Mouse (Mus musculus): ENCODE results near the gene Ccdc59.

Ccdc59 gene

DNA sequence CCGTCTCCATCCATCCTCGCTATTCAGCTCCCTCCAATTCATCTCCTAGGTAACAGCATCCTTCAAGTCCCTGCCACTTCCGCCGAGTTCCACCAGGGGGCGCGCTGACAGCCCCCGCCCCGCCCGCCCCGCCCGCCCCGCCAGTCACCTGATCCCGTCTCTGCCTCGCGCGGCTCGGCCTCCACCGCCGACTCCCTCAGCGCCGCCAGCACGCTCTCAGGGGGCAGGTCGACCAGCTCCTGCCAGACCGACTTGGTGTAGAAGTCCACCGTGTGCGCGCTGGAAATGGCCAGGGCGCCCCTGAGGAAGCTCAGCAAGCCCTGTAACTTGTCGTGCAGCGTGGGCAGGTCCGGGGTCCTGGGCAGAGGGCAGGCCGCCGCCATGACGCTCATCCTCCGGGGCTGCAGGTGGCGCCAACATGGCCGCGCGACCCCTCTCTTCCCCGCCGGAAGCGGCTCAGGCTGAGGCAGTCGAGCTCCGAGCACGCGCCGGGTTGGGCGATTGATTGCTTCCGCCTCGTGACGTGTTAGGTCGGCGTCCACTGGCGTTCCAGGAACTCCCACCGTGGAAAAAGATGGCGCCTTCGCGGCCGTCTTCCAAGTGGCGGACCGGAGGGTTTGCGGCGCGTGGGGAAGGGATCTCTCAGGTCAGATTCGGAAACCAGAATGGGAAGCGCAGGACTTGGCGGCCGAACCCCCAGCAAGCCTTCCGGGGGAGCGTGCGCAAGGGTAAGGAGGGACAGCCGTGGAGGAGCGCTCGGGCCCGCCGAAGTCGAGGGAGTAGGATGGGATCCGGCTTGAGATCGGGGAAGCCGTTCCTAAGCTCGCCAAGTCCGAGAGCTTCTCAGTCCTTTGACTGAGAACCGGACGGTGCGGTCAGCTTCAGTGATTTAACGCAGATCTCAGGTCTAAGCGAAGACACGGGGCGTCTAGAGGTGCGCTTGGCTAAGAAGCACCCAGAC is at the start of gene Ccdc59, which contains the start of gene Mettl25:
Ccdc59 (plus strand) TSS at position 140 of the 961 bp plus-strand sequence.
Mettl25 (minus strand) TSS at position 453 of the 961 bp plus-strand sequence.
- peak; percentile 97 to 98 for DNase-seq

DNA sequence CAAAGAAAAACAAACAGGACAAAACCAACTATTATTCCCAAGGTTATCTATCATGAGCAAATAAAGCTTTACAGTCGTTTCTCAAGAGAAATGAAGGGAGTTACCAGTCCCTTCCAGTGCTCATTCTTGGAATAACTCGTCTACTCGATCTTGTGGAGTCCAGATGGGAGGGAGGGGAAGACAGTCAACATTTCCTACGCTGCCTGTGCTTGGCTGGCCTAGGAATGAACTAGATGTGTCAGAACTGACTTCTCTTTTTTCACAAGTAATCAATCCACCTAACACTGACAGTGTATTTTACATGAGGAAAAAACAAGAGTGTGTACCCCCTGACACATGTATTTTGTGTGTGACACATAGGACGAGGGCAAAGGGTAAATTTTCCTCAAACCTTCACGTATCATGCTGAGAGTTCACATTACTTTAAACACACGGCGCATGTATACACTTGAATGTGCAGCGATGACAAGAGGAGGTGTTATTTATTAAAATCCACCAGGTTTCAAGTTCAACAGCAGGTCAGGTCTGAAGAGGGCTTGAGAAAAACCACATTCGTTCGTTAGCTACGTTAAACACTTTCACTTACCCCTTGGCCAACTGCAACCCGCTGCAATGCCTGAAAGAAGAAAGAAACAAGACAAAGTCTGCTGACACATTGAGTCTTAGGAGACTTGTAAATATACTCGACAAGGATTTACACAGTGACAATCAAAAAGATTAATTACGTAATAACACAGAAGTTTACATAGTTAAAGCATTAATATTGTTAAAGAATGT is 46.9 kb upstream of the Ccdc59 start:
- no peak for DNase-seq

DNA sequence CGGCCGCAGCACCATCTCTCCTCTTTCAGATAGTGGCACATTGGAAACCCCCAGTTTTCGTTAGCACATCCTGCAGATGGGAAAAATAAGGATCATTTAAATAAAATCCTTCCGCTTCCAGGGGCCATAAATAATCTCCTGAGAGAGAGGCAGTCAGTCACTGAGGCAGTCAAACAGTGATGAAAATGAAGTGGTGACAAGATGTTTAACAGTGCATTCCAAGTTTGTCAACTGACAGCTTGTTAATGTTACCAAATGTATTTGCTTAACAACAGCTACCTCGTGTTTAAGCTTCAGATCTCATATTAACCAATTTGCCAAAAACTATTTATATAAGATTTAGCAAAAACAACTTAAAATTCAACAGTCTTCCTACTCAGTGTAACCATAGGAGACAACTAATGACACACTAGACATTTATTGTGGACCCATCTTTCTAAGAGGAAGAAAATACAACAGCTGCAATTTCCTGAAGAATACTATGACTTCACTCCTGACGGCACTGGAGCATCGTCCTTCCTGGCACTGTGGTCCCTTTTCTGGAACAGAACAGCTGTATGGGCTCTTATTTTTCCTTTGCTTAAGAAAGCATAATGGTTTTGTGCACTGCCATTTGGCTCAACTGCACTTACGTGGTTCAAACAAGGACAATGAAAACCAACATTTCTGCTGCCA is 43.5 kb upstream of the Ccdc59 start:
- DNase-seq: no peak

DNA sequence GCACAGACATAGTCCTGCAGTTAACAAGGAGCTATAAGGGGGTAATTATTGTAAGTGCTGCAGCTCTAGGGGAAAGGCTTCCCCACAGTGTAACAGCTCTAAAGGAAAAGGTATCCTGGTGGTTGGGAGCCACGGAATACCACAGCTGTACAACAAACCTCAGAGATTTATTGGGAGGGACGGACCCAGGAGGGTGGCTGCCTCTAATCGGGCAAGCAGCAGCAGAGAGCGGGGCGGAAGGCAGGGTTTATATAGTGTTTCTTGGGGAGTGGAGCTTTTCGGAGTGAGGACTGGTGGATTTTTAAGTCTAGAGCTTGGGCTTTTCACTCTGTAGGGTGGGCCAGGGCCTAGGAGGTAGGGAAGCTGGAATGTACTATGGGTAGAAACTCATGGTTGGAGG is 39.7 kb upstream of the Ccdc59 start:
- DNase-seq: no peak

DNA sequence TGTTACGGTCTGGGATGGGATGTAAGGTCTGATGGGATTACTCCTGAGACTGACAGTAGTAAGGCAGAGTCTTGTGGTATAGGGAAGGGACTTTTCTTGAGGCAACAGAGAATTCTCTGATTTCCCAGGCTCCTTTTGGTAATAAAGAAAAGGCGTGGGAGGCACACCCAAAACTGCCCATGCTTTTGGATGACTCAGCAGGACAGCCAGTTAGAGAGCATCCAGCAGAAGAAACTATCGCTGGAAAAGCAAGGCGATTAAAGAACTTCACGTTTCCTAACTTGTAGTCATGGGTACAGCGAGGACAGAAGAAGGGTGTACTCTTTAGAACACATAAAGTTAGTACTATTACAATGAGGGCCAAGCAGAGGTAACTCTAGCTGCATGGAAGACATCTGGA is 38.7 kb upstream of the Ccdc59 start:
- no peak for DNase-seq

DNA sequence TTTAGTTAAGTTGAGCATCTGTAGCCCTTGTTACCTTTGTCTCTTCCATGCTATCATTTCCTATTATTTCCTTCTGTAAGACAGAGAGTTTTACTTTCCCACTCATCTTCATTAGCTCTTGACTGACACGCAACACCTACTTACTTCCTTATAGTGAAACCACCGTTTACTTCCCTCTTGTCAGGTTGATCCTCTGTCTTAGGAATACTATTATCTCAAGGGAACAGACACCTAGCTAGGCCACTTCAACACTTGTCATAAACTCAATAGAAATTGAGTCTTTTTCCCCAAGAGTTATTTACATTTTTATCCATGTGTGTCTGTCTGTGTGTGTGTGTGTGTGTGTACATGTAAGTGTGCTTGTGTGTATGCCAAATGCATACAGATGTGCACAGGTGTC is 37.4 kb upstream of the Ccdc59 start:
- DNase-seq: no peak

DNA sequence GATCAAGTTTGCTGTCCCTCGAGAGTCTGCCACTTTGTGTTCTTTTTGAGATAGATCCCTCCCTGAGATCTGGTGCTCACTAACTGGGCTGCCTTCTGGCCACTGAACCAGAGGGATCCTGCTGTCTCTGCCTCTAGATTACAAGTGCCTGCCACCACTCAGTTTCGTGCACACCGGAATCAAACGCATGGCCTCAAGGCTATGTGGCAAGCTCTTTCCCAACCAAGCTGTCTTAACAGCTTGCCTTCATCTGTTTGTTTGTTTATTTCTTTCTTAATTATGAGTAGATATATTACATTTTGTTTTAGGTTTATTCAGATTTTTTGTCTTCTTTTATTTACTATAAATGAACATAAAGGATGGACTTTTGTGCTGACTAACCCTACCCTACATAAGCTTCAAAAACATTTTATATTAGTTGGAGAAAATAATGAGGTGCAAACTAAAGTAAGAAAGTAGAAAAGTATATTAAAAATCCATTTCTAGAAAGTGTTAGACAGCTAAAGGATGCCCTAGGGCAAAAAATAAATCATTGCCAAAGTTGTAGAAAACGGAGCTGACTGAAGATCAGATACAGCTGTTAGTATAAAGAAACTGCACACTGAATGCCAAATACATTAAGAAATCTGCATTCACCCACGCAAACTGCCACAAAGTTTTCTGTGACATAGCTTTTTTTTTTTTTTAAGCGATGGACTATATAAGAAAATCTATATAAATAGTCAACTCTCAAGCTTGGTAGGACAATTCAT is 34.4 kb upstream of the Ccdc59 start:
- no peak for DNase-seq

DNA sequence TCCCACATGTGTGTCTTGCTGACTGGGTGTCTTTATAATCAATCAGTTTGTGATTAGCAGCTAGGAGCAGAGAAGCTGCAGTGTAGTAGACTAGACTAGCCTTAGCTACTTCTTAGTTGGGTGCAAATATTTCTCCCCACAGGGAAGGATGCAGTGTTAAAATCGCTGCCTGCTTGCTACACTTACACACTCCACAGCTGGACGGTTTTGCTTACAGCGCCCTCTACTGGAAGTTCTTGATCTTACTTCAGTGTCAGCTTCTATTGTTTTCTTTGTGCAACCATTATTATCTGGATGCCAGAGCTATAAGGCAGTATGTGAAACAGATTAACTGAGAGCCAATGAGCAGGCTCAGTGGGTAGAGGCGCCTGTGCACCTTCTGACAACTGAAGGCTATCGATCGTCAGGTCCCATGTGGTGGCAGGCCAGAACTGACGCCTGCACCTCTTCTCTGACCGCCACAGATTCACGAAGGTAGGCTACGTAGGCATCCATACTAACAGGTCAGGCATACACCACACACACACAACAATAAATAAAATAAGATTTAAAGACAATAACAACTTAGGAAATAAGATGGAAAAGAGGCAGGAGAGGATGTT is 6.1 kb upstream of the Ccdc59 start:
- peak; percentile 23 to 39 for DNase-seq

DNA sequence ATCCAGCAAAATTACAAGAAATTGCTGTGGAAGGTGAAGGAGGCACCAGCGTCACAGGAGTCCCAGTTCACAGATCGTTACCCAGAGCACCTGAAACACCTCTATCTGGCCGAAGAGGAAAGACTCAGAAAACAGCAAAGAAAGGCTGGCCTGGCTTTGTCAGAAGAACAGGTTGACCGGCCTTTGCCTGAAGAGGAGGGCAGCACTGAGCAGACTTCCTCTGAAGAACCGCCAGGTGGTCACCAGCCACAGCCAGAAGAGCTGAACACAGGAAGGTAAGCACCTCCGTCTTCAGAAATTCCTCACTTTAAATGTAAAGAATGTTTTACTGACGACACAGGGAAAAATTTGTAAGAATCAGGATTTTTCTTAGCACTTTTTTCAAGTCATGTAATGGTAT is 1.7 kb downstream of the Ccdc59 start:
- DNase-seq: peak; percentile 18 to 19

DNA sequence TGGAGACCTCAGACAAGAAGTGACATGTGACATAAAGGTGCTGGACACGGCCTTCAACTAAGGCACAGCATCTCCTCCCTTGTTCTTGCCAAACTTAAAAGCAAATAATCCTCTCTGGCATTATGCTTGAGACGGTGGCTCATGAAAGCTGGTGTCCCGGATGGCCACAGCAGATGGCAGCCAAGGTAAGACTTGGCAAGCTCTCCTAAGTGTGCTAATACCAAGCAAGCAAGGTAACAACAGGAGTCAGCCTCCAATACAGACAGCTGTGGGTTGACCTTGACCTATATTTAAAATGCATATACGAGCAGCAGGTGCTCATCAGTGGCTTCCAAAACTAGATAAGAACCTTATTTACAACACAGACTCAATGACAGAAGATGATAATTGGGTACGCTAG is 9.4 kb downstream of the Ccdc59 start:
- DNase-seq: peak; percentile 50 to 62

DNA sequence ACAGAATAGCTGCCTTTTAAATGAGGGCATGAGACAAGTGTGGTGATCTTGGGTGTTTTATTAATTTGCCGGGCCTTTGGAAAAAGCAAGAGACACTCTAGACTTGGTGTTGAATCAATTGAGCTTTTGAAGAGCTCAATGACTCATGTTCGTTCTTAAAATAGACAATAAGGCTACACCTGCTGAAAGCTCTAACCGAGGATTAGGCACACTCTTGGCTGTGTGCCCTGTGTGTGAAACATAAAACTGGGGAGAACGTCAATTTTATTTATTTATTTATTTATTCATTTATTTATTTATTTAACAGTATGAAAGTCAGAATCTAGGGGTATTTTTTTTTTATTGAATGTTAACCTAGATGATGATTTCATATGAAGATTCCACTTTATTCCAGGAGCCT is 10.3 kb downstream of the Ccdc59 start:
- peak in 1 of 2 experiments; percentile 21 for DNase-seq

DNA sequence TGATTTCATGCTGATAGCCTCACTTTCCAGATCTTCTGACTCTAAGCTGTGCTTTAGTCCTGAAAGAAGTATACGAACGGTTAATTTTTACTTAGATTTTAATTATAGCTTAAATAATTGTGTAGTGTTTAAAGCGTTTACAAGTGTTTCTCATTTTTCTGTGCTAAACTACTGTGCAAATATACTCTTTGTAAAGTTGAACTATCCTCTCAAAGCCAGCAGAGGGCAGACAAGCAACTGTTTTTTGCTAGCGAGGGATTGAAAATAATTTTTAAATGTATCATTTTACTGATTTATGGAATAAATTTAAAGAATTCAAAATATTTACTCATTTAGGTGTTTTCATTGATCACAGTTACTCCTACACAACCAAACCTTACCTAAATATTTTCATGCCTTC is 26.4 kb downstream of the Ccdc59 start:
- DNase-seq: peak; percentile 48 to 62

Data from cerebellum, postnatal 10 days (tissue).